Mouse (Mus musculus): ENCODE measurements around the gene Elavl2. TPM values are rescaled to one million over a fixed set of nuclear protein-coding genes. Genes with fewer than 3 reads are reported as not detected.

Elavl2 gene
- polyA plus RNA-seq, 1 experiment from 2014 or later, result 3.4 TPM

DNA sequence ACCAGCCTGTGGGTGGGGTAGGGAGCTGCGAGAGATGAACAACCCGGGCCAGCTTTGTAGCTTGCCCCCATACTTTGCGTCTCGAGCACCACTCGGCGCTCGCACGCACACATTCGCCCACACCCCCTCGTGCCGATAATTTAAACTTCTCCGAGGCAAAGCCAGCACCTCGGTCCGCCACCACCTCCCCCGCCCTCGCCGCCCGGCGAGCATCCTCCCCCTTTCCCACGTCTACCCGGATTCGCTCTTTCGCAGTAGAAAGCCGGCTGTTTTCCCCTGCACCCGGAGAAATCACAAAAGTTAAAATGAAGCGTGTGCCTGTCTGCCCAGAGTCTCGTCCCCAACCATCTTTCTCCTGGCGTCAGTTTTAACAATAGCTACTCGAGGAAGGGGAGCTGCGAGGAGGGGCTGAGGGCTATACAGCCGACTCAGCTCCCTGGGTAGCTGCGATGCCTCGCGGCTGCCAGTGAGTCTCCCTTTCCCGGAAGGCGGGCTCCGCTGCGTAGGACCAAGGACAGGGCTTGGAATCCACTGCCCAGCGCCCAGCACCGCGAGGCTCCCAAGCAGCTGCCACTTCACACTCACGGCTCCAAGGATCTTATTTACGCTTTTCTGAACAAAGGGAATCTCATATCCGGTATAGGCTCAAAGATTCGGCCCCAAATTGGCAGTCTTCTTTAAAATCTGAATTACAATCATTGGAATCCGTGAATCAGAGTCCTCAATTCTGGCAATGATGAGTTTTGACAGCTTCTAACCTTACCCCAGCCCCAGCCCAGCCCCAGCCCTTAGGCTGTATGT, 25.8 kb downstream of the Elavl2 start:
- under 1% methylated on average over 46 of the region's 46 CpGs for WGBS
- Histone ChIP-seq H3K27ac (no peak overlapping the region), H3K9me3 (no peaks in the 10 kb centered on the region), H3K4me2 (replicated peaks) (peak overlapping the region; percentile 69), H3K4me3 (peak overlapping the region; percentile 50), H3K9ac (no peak overlapping the region), H3K27me3 (peaks cover 62% of the 10 kb centered on the region), H3K36me3 (no peaks in the 10 kb centered on the region), H3K4me1 (peaks cover 28% of the 10 kb centered on the region)
- ATAC-seq (ENCODE audit: low FRiP score, low read depth), result no peak; the same call in 1 of the 2 replicates

DNA sequence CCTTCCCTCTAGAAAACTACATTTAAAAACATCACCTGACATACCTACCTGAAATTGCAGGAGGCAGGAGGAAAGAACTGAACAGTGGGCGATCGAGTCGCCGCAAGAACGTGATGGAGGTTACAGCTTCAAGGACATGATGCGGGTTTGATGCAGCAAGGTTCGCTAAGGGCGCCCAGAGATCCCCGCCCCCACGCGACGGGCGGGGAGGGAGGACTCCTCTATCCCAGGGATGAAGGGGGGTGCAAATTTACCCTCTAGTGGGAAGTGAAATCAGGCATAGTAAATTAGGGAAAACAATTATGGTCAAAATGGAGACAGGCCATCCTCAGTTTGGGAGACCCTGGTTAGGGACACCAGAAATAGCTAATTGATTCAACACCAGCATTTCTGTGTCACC, 27.7 kb downstream of the Elavl2 start:
- 3% methylated on average over 13 of the region's 13 CpGs for WGBS

GRCm38 (mm10) chr4:91371819-91372215, 28.8 kb downstream of the Elavl2 start:
- Histone ChIP-seq H3K9ac (peak overlapping the region; percentile 59), H3K4me2 (replicated peaks) (peak overlapping the region; percentile 99), H3K4me3 (peak overlapping the region; percentile 63), H3K9me3 (no peaks in the 10 kb centered on the region), H3K27me3 (peaks cover 70% of the 10 kb centered on the region), H3K36me3 (no peaks in the 10 kb centered on the region), H3K4me1 (peaks cover 26% of the 10 kb centered on the region), H3K27ac (no peak overlapping the region)
- 1% methylated on average over 30 of the region's 44 CpGs for WGBS
- ATAC-seq (ENCODE audit: low FRiP score, low read depth), result peak; percentile 10

More for the DNA sequence above, 27.7 kb downstream of the Elavl2 start:
- Histone ChIP-seq H3K36me3 (no peaks in the 10 kb centered on the region), H3K9me3 (no peaks in the 10 kb centered on the region), H3K9ac (no peak overlapping the region), H3K27me3 (peaks cover 73% of the 10 kb centered on the region), H3K27ac (no peak overlapping the region), H3K4me1 (peaks cover 26% of the 10 kb centered on the region), H3K4me2 (replicated peaks) (no peak overlapping the region), H3K4me3 (0 out of 2 replicates have a peak overlapping the region, but pooled peaks have one; percentile 63)
- ATAC-seq (ENCODE audit: low FRiP score, low read depth), result no peak

GRCm38 (mm10) chr4:91371131-91371818, 29.3 kb downstream of the Elavl2 start:
- 1% methylated on average over 63 of the region's 82 CpGs for WGBS

DNA sequence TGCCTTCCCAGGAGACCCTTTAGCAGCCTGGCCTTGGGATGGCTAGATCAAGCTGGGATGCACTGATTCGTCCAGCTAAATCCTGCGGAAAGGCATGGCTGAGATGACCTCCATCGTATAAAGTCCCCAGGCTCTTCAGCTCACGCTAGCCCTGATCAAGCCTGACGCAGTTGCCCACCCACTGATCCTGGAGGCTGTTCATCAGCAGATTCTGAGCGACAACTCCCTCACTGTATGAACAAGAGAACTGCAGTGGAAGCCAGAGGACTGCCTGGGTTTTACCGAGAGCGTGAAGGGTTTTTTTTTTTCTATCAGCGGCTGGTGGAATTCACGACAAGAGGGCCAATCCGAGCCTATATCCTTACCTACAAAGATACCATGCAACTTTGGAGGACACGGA, 35.3 kb downstream of the Elavl2 start:
- Histone ChIP-seq H3K4me1 (no peaks in the 10 kb centered on the region), H3K9me3 (no peaks in the 10 kb centered on the region), H3K27me3 (peaks cover 18% of the 10 kb centered on the region), H3K27ac (no peak overlapping the region), H3K4me2 (replicated peaks) (no peak overlapping the region), H3K9ac (no peak overlapping the region), H3K4me3 (no peak overlapping the region), H3K36me3 (no peaks in the 10 kb centered on the region)
- ATAC-seq (ENCODE audit: low FRiP score, low read depth), result no peak
- WGBS, result 82% methylated on average over 12 of the region's 12 CpGs

More at GRCm38 (mm10) chr4:91371131-91371818, 29.3 kb downstream of the Elavl2 start:
- peak; percentile 24 for ATAC-seq (ENCODE audit: low FRiP score, low read depth)
- peaks cover 26% of the 10 kb centered on the region for H3K4me1 ChIP-seq
- H3K4me2 ChIP-seq (replicated peaks), result peak overlapping the region; percentile 99
- no peaks in the 10 kb centered on the region for H3K36me3 ChIP-seq
- no peaks in the 10 kb centered on the region for H3K9me3 ChIP-seq
- H3K4me3 ChIP-seq, result peak overlapping the region; percentile 63
- H3K27me3 ChIP-seq, result peaks cover 70% of the 10 kb centered on the region
- no peak overlapping the region for H3K27ac ChIP-seq
- peak overlapping the region; percentile 59 for H3K9ac ChIP-seq

DNA sequence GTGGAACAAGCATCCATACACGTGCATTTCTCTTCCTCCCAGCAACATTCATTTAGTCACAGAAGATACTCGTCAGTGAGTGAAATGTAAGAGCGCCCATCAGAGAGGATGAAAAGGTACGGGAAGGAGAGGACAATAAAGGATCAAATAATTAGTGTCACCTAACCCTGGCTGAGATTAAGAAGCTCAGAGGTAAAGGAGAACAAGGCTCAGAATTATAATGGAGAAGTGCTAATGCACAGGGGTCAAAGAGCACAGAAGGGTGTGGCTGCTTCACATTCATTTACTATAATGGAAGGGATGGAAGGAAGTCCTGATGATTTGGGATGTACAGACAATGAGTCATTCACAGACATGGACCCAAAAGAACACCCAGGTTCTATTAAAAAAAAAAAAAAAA, 36.6 kb downstream of the Elavl2 start:
- no peak for ATAC-seq (ENCODE audit: low FRiP score, low read depth)
- H3K36me3 ChIP-seq, result no peaks in the 10 kb centered on the region
- 72% methylated on average over 4 of the region's 4 CpGs for WGBS
- no peaks in the 10 kb centered on the region for H3K9me3 ChIP-seq
- H3K27me3 ChIP-seq, result peaks cover 5% of the 10 kb centered on the region
- no peaks in the 10 kb centered on the region for H3K4me1 ChIP-seq
- no peak overlapping the region for H3K4me3 ChIP-seq
- H3K9ac ChIP-seq, result no peak overlapping the region
- no peak overlapping the region for H3K27ac ChIP-seq
- H3K4me2 ChIP-seq (replicated peaks), result no peak overlapping the region

DNA sequence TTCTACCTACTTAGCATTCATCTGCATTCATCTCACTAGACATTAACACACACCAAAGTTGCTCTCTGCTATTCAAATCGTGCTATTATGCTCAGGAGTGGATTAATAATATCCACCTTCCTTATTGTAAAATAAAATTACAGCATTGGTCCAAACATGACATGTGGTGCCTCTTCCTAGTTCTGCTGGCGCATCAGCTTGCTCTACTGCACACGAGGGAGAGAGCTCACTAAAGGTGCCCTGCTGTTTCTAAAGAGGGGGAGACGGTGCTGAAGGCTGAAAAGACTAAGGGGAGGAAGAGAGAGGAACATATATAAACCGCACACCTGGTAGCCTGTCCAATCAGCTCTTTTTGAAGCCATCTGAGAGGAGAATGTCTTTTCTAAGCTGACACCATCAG, 38.1 kb downstream of the Elavl2 start:
- H3K9ac ChIP-seq, result no peak overlapping the region
- no peak overlapping the region for H3K4me3 ChIP-seq
- H3K9me3 ChIP-seq, result no peaks in the 10 kb centered on the region
- ATAC-seq (ENCODE audit: low FRiP score, low read depth), result no peak
- no peak overlapping the region for H3K27ac ChIP-seq
- WGBS, result 63% methylated on average over 5 of the region's 5 CpGs
- no peak overlapping the region for H3K4me2 ChIP-seq (replicated peaks)
- no peaks in the 10 kb centered on the region for H3K4me1 ChIP-seq
- no peaks in the 10 kb centered on the region for H3K36me3 ChIP-seq
- H3K27me3 ChIP-seq, result no peaks in the 10 kb centered on the region

GRCm38 (mm10) chr4:91353138-91353537, 47.4 kb downstream of the Elavl2 start:
- H3K27ac ChIP-seq, result no peak overlapping the region
- H3K4me3 ChIP-seq, result no peak overlapping the region
- WGBS, result 45% methylated on average over 9 of the region's 9 CpGs
- H3K4me2 ChIP-seq (replicated peaks), result no peak overlapping the region
- no peaks in the 10 kb centered on the region for H3K9me3 ChIP-seq
- no peak overlapping the region for H3K9ac ChIP-seq
- no peaks in the 10 kb centered on the region for H3K27me3 ChIP-seq
- H3K4me1 ChIP-seq, result no peaks in the 10 kb centered on the region
- no peaks in the 10 kb centered on the region for H3K36me3 ChIP-seq
- ATAC-seq (ENCODE audit: low FRiP score, low read depth), result no peak

- no peaks in the 10 kb centered on the region for H3K36me3 ChIP-seq
- no peaks in the 10 kb centered on the region for H3K27me3 ChIP-seq
- no peak overlapping the region for H3K4me2 ChIP-seq (replicated peaks)
- WGBS, result 79% methylated on average over 5 of the region's 5 CpGs
- H3K4me1 ChIP-seq, result no peaks in the 10 kb centered on the region
- no peak overlapping the region for H3K9ac ChIP-seq
- H3K4me3 ChIP-seq, result no peak overlapping the region
- no peaks in the 10 kb centered on the region for H3K9me3 ChIP-seq
- no peak overlapping the region for H3K27ac ChIP-seq
- no peak for ATAC-seq (ENCODE audit: low FRiP score, low read depth)
Observed at GRCm38 (mm10) chr4:91349579-91349978, 51.0 kb downstream of the Elavl2 start.

DNA sequence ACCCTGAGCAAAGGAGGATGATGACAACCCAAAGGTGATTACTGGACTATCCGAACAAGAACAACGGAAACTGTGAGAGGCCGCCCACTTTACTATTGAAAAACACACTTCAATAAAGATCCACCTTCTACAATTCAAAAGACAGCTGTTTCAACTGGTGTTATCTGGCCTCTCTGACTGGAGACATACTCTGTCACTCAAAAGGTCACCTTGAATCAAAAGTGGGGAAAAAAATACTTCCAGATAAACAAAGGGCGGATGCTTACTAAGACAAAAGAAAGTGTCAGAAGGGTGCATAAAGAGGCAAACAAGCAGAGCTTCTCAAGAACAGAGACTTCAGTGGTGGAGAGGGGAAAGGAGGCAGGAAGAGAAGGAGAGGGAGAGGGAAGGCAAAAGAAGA, 66.4 kb downstream of the Elavl2 start:
- no peak overlapping the region for H3K27ac ChIP-seq
- H3K9ac ChIP-seq, result no peak overlapping the region
- H3K4me3 ChIP-seq, result no peak overlapping the region
- 90% methylated on average over 4 of the region's 4 CpGs for WGBS
- ATAC-seq (ENCODE audit: low FRiP score, low read depth), result no peak
- no peaks in the 10 kb centered on the region for H3K36me3 ChIP-seq
- H3K27me3 ChIP-seq, result no peaks in the 10 kb centered on the region
- no peak overlapping the region for H3K4me2 ChIP-seq (replicated peaks)
- H3K9me3 ChIP-seq, result no peaks in the 10 kb centered on the region
- no peaks in the 10 kb centered on the region for H3K4me1 ChIP-seq

GRCm38 (mm10) chr4:91310801-91311200, 89.8 kb downstream of the Elavl2 start:
- no peak overlapping the region for H3K9ac ChIP-seq
- 81% methylated on average over 1 of the region's 1 CpGs for WGBS
- no peaks in the 10 kb centered on the region for H3K4me1 ChIP-seq
- H3K4me2 ChIP-seq (replicated peaks), result no peak overlapping the region
- no peaks in the 10 kb centered on the region for H3K36me3 ChIP-seq
- no peak overlapping the region for H3K27ac ChIP-seq
- H3K4me3 ChIP-seq, result no peak overlapping the region
- no peak for ATAC-seq (ENCODE audit: low FRiP score, low read depth)
- H3K9me3 ChIP-seq, result no peaks in the 10 kb centered on the region
- no peaks in the 10 kb centered on the region for H3K27me3 ChIP-seq

- ATAC-seq (ENCODE audit: low FRiP score, low read depth), result peak; percentile 24; the same call in 1 of the 2 replicates
- Histone ChIP-seq H3K9me3 (no peaks in the 10 kb centered on the region), H3K27me3 (no peaks in the 10 kb centered on the region), H3K27ac (no peak overlapping the region), H3K4me1 (peaks cover 8% of the 10 kb centered on the region; the same call in 1 of the 2 replicates), H3K36me3 (no peaks in the 10 kb centered on the region), H3K9ac (no peak overlapping the region), H3K4me2 (replicated peaks) (no peak overlapping the region), H3K4me3 (no peak overlapping the region)
Observed at GRCm38 (mm10) chr4:91297706-91298105, 102.9 kb downstream of the Elavl2 start.

Data from limb, embryonic 13.5 days (tissue).